Mouse (Mus musculus) ES-E14 (cell line): ENCODE results near the gene Unc5c. TPM values are rescaled to one million over a fixed set of nuclear protein-coding genes. Genes with fewer than 3 reads are reported as not detected.

Experiments
- DNase-seq: peaks from one replicate; pipeline ENCODE4 v3.0.0-alpha.2; 2013; ENCODE audit warnings: low read depth, low spot score
- H3K27ac ChIP-seq: 2 replicates; pipeline ENCODE4 v1.5.1; 2012; ENCODE audit warnings: low read depth, mild to moderate bottlenecking, low read length, moderate library complexity, mixed read lengths; ENCODE audit not compliant: poor library complexity, insufficient read depth, severe bottlenecking
- H3K36me3 ChIP-seq: 2 replicates; pipeline ENCODE4 v1.6.1; 2012; ENCODE audit warnings: mild to moderate bottlenecking, low read length, moderate library complexity, mixed read lengths; ENCODE audit not compliant: control insufficient read depth, poor library complexity, insufficient read depth, severe bottlenecking
- H3K4me1 ChIP-seq, 2 experiments: fragments of 150-350 bp in 1 of 2; sonication (generic) in 1 of 2; 2 replicates each; pipeline ENCODE4 v1.6.1; 2012; ENCODE audit warnings: low read length in 2 of 2, mild to moderate bottlenecking in 1 of 2, mixed read lengths in 1 of 2; ENCODE audit not compliant: control insufficient read depth in 2 of 2, insufficient read depth in 2 of 2, poor library complexity in 1 of 2
- H3K4me3 ChIP-seq, 2 experiments: fragments of 150-350 bp in 1 of 2; sonication (generic) in 1 of 2; 2 replicates each; pipeline ENCODE4 v1.5.1; 2012; ENCODE audit warnings: low read length in 2 of 2, low read depth in 1 of 2, mild to moderate bottlenecking in 1 of 2, mixed read lengths in 1 of 2; ENCODE audit not compliant: insufficient read depth in 1 of 2, poor library complexity in 1 of 2, severe bottlenecking in 1 of 2
- H3K9ac ChIP-seq: 2 replicates; pipeline ENCODE4 v1.6.1; 2012; ENCODE audit warnings: low read depth, mild to moderate bottlenecking, low read length, mixed read lengths; ENCODE audit not compliant: poor library complexity, insufficient read depth, severe bottlenecking
- H3K9me3 ChIP-seq: fragments of 150-350 bp; sonication (generic); 2 replicates; pipeline ENCODE4 v1.6.1; 2012; ENCODE audit warnings: low read depth, mild to moderate bottlenecking, low read length; ENCODE audit not compliant: control insufficient read depth, insufficient read depth
- CHD2 ChIP-seq: IDR thresholded peaks from 2 replicates; pipeline ENCODE4 v1.6.1; 2014; ENCODE audit warnings: mild to moderate bottlenecking, low read depth, low read length, inconsistent platforms
- HCFC1 ChIP-seq: IDR thresholded peaks from 2 replicates; pipeline ENCODE4 v1.6.1; 2012; ENCODE audit warnings: low read length, inconsistent platforms, borderline replicate concordance; ENCODE audit not compliant: insufficient read depth
- MAFK ChIP-seq: IDR thresholded peaks from 2 replicates; pipeline ENCODE4 v1.6.1; 2014; ENCODE audit warnings: mild to moderate bottlenecking, low read depth, low read length, inconsistent platforms; ENCODE audit not compliant: insufficient read depth
- ZC3H11A ChIP-seq: IDR thresholded peaks from 2 replicates; pipeline ENCODE4 v1.6.1; 2012; ENCODE audit warnings: low read depth, mild to moderate bottlenecking, inconsistent platforms, low read length, borderline replicate concordance
- ZNF384 ChIP-seq: IDR thresholded peaks from 2 replicates; pipeline ENCODE4 v1.6.1; 2012; ENCODE audit warnings: low read depth, low read length, inconsistent platforms
- in situ Hi-C, 2 experiments: fragments of 600-800 bp; cut with MboI; formaldehyde crosslinking; loops; one replicate each; pipeline ENCODE4 v1.15.1; 2025; ENCODE audit warnings: low sequenced_read_pairs in 2 of 2, inconsistent platforms in 1 of 2; ENCODE audit not compliant: unreplicated experiment in 2 of 2
- total RNA-seq: library from RNA; depleted of rRNA; stranded (reverse); fragments of 300-350 nt; gene quantifications from 2 replicates; pipeline ENCODE4 v1.2.3, GENCODE M21; 2012

The Unc5c gene
- total RNA-seq, 1 experiment, result 0.67 TPM

DNA sequence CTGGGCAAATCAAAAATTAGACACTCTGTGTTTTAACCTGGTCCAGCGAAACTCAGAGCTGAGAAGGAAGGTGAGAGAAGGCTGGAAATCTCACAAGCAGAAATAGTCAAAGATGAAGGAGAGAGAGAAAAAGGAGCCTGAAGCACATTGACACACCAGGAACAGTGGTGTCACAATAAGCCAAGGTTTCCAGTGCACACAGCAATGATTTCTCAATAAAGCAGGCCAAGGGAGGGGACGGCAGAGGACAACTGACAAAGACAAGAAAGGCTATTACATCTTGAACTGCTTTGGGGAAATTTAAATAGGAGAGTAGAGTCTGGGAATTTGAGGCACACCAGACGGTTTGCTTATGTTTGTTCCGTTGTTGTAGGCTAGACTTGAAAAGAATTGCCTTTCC, 389.3 kb downstream of the Unc5c start:
- no peak overlapping the region for H3K27ac ChIP-seq
- H3K9me3 ChIP-seq, result no peaks in the 10 kb centered on the region
- in situ Hi-C loops, result loop anchor here in 1 of 2 experiments (25.0 kb wide), 1 partner anchor 408 kb away; no protein-coding TSS in a partner anchor
- H3K9ac ChIP-seq, result no peak overlapping the region
- H3K4me3 ChIP-seq, result no peak overlapping the region
- TF ChIP-seq ZC3H11A (no peak), ZNF384 (no peak), CHD2 (no peak), HCFC1 (no peak), MAFK (no peak)
- no peaks in the 10 kb centered on the region for H3K36me3 ChIP-seq
- DNase-seq, result no peak
- H3K4me1 ChIP-seq, result peaks cover 0 to 8% of the 10 kb centered on the region in 2 experiments; a peak in 2 of 4 replicates

DNA sequence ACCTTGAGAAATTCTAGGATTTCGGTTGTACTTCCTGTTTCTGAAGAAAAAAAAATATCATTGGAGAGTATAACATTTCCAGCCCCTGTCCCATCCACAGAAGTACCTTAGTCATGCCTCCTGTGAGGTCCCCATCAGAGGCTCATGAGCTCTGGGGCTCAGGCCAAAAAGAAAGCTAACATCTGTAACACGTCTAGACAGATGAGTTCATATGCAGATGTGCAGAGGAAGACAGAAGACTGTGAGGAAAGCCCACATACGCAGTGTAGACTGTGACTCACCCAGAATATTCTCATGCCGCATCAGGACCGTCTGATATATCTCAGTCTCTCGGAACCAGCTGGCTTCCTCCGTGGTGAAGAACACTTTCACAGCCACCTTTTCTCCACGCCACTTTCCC, 392.1 kb downstream of the Unc5c start:
- no peaks in the 10 kb centered on the region for H3K36me3 ChIP-seq
- in situ Hi-C loops, result loop anchor here in 1 of 2 experiments (25.0 kb wide), 1 partner anchor 405 kb away; no protein-coding TSS in a partner anchor
- H3K9ac ChIP-seq, result no peak overlapping the region
- TF ChIP-seq HCFC1 (no peak), MAFK (no peak), ZC3H11A (no peak), ZNF384 (no peak), CHD2 (no peak)
- H3K9me3 ChIP-seq, result no peaks in the 10 kb centered on the region
- H3K4me1 ChIP-seq, result peaks cover 0 to 2% of the 10 kb centered on the region in 2 experiments; a peak in 1 of 4 replicates
- DNase-seq, result no peak
- no peak overlapping the region for H3K4me3 ChIP-seq
- no peak overlapping the region for H3K27ac ChIP-seq

DNA sequence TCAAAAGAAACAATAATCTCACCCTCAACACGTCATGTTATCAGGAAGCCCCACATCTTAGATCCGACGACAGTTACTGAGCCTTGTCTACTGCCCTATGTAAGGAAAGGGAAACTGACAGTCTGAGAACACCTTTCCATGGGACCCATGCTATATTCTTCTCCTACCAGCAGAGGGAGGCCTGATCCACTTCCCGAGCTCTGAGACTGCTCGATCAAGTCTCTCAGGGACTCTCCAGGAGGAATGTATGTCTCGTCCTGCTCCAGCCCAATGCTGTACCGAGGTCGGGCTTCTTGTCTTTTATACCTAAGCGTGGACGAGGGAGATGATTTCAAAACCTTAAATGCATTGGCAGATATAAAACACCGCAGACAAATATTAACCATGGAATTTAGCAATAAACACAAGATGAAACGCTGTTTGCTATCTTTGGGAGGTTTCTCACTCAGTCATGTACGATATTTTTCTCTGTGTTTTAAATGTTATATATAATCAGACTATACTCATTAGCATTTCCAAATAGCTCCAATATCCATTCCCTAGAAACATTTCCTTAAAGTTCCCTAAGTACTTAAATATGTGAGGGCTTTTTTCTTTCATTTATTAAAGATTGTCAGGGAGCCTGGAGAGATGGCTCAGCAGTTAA, 397.9 kb downstream of the Unc5c start:
- H3K4me1 ChIP-seq, result peaks cover 0 to 2% of the 10 kb centered on the region in 2 experiments; a peak in 1 of 4 replicates
- H3K9me3 ChIP-seq, result no peaks in the 10 kb centered on the region
- H3K9ac ChIP-seq, result no peak overlapping the region
- DNase-seq, result peak; percentile 62
- in situ Hi-C loops, result loop anchor here in 1 of 2 experiments (25.0 kb wide), 1 partner anchor 399 kb away; no protein-coding TSS in a partner anchor
- H3K36me3 ChIP-seq, result no peaks in the 10 kb centered on the region
- TF ChIP-seq ZC3H11A (peak; percentile 82; the same call in 1 of the 2 replicates), MAFK (no peak)
- no peak overlapping the region for H3K27ac ChIP-seq
- no peak overlapping the region for H3K4me3 ChIP-seq

DNA sequence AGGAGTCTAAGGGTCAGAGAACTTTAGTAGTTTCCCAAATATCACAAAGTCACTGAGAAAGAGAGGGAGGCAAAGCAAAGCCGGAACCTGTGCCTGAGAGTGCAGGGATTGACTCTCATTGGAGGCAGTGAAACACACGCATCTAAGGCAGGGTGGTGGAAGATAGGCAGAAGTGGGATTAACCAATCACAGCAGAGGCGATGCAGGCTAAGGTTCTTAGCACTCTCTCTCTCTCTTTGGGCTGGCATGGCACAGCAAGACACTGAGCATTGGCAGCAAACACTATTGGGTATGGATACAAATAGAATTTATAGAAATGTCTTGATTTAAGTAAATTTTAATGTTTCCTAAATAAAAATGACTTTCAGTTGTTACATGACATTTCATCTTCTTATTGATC, 406.8 kb downstream of the Unc5c start:
- Histone ChIP-seq H3K9me3 (no peaks in the 10 kb centered on the region), H3K4me3 (no peak overlapping the region), H3K4me1 (peaks cover 0 to 2% of the 10 kb centered on the region in 2 experiments; a peak in 1 of 4 replicates), H3K9ac (no peak overlapping the region), H3K36me3 (no peaks in the 10 kb centered on the region), H3K27ac (no peak overlapping the region)
- TF ChIP-seq ZNF384, result no peak
- TF ChIP-seq MAFK, result no peak
- TF ChIP-seq CHD2, result no peak
- in situ Hi-C loops, result loop anchor here in 1 of 2 experiments (25.0 kb wide), 1 partner anchor 390 kb away; no protein-coding TSS in a partner anchor
- no peak for DNase-seq
